Mouse (Mus musculus): ENCODE data around the gene 9130008F23Rik.

- no peak for TF ChIP-seq CTCF (IDR thresholded peaks at IDR 0.05; ENCODE audit: low read depth, low read length)
- TF ChIP-seq GATA1 (IDR thresholded peaks at IDR 0.05; ENCODE audit: borderline replicate concordance, low read length): no peak
- no peak for TF ChIP-seq TAL1 (conservative IDR thresholded peaks at IDR 0.05; ENCODE audit: low read depth, low read length)
Observed at GRCm38 (mm10) chr17:40873582-40874011, 6.8 kb downstream of the 9130008F23Rik start.

Measured in G1E (cell line).